Mouse (Mus musculus) cerebellum, adult 11 months (tissue): ENCODE data around the gene Defa30.
"Not testable (repeated sequence)": the region's sequence is repeated elsewhere in the genome, so short reads cannot be mapped to it uniquely, and the experiment has no call there.

ENCODE experiments used
- DNase-seq: peaks from one replicate; pipeline ENCODE4 v3.0.0; 2022

Gene Defa30

GRCm38 (mm10) chr8:21134342-21134741 is at the start of gene Defa30:
Defa30 (plus strand) TSS chr8:21134642.
- not testable (repeated sequence) for DNase-seq

DNA sequence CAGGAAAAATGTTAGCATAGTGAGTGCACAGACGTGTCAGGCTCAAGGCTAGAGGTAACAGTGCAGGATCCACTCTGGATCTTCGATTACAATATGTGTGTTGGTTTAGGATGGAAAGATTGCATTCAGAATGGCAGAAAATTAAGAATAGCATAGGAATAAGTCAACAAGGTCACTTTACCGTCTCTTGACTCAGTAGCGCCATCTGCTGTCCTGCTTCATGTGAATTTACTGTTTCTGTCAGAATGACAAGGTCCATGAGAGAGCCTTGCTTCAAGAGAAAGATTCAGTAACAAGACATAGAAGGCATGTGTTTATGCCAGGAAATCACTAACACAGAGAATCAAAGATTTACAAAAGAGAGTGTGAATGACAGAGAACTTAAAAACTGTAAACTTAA is 41.3 kb upstream of the Defa30 start:
- DNase-seq: no peak

DNA sequence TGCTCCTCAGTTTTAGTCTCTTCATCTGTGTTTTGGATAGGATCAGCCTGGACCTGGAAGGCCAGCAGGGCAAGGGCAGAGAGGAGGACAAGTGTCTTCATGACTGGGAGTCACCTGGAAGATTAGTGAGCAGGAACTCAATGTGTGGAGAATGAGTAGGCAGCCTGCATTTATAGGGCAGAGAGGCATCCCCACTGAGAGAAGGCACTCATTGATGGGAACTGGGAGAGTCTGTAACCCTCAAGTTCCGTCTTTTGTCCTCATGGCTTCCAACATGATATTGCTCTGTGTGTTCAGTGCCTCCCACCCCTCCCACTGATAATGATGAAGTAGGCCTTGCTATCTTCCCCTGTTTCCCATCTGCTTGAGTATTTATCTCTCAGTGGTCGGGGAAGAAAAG is 38.5 kb upstream of the Defa30 start, which contains the start of gene Gm14851:
Gm14851 (minus strand) TSS at position 101 of the 400 bp plus-strand sequence.
- DNase-seq: not testable (repeated sequence)

DNA sequence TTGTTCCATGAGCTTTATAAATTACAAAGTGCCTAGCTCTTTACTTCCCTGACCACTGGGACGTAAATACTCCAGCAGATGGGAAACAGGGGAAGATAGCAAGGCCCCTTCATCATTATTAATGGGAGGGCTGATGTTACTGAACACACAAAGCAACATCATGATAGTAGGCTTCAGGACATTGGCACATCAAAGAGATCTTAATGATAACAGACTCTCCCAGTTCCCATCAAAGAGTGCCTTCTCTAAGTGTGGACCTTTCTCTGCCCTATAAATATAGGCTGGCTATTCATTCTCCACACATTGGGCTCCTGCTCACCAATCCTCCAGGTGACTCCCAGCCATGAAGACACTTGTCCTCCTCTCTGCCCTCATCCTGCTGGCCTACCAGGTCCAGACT is 27.5 kb downstream of the Defa30 start, which contains the start of gene Defa22:
Defa22 (plus strand) TSS at position 301 of the 400 bp plus-strand sequence.
- DNase-seq: not testable (repeated sequence)
